Mouse (Mus musculus) C2C12 (cell line): Measurements from ENCODE around the gene Uncx. TPM values are rescaled to one million over a fixed set of nuclear protein-coding genes. Genes with fewer than 3 reads are reported as not detected.
"Not testable (repeated sequence)": the region's sequence is repeated elsewhere in the genome, so short reads cannot be mapped to it uniquely, and the experiment has no call there.

ENCODE experiments used
- H3K27me3 ChIP-seq: one replicate; pipeline ENCODE4 v1.6.1; 2011; ENCODE audit not compliant: control insufficient read depth, insufficient read depth, insufficient read length
- H3K36me3 ChIP-seq: one replicate; pipeline ENCODE4 v1.6.1; 2011; ENCODE audit not compliant: control insufficient read depth, insufficient read depth
- H3K4me3 ChIP-seq: one replicate; pipeline ENCODE4 v1.5.1; 2011; ENCODE audit warnings: mild to moderate bottlenecking, control low read depth; ENCODE audit not compliant: poor library complexity, insufficient read depth, severe bottlenecking
- H3K79me2 ChIP-seq: one replicate; pipeline ENCODE4 v1.6.1; 2011; ENCODE audit not compliant: control insufficient read depth, insufficient read depth
- H3K79me3 ChIP-seq: one replicate; pipeline ENCODE4 v1.6.1; 2011; ENCODE audit warnings: low read depth, control low read depth
- H3ac ChIP-seq: one replicate; pipeline ENCODE3; 2011; ENCODE audit warnings: low read depth; ENCODE audit not compliant: control insufficient read depth, insufficient read length
- CEBPB ChIP-seq: IDR thresholded peaks from one replicate; pipeline ENCODE4 v1.6.1; 2011; ENCODE audit warnings: low read depth, mild to moderate bottlenecking, control low read depth, moderate library complexity
- CTCF ChIP-seq: IDR thresholded peaks from one replicate; pipeline ENCODE4 v1.5.1; 2011; ENCODE audit not compliant: control insufficient read depth, insufficient read depth, insufficient read length
- FOSL1 ChIP-seq: IDR thresholded peaks from one replicate; pipeline ENCODE4 v1.8.0; 2011; ENCODE audit warnings: mild to moderate bottlenecking, low read length; ENCODE audit not compliant: poor library complexity, insufficient read depth, severe bottlenecking
- MAX ChIP-seq: IDR thresholded peaks from one replicate; pipeline ENCODE4 v1.6.1; 2011; ENCODE audit warnings: mild to moderate bottlenecking, control low read depth
- MYOD1 ChIP-seq: IDR thresholded peaks from one replicate; pipeline ENCODE4 v1.6.1; 2011; ENCODE audit warnings: low read depth; ENCODE audit not compliant: control insufficient read depth, insufficient read length
- MYOG ChIP-seq: IDR thresholded peaks from one replicate; pipeline ENCODE4 v1.6.1; 2011; ENCODE audit not compliant: control insufficient read depth, insufficient read length; ENCODE audit errors: extremely low read depth
- USF1 ChIP-seq: IDR thresholded peaks from one replicate; pipeline ENCODE4 v1.6.1; 2011; ENCODE audit warnings: low read depth, mild to moderate bottlenecking, control low read depth, moderate library complexity
- polyA plus RNA-seq: library from polyadenylated mRNA; unstranded; fragments of >200 nt; fragmentation: generic; extraction: Trizol; gene quantifications from one replicate; pipeline ENCODE4 v1.2.1, GENCODE M21; 2012; ENCODE audit warnings: missing spikeins

Gene Uncx
- polyA plus RNA-seq, 1 experiment, result not detected

DNA sequence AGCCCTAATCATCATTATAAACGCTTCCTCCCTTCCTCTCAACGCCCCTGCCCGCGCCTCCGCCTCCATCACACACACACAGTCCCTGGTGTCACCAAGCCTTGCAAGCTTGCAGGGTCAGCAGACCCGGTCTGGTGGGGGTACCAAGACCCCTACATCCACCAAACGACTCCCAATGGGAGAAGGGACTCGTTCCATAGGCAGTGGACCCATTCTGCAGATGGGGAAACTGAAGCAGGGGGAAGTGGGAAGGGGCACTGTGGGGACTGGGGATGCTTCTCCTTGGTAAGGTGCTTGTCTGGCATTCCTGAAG lies 42.4 kb downstream of the Uncx start:
- Histone ChIP-seq H3K36me3 (no peaks in the 10 kb centered on the region), H3K79me3 (no peaks in the 10 kb centered on the region), H3K4me3 (no peak overlapping the region), H3K27me3 (peaks cover 52% of the 10 kb centered on the region), H3K79me2 (no peaks in the 10 kb centered on the region), H3ac (no peak overlapping the region)
- TF ChIP-seq MYOD1, result no peak
- no peak for TF ChIP-seq USF1
- no peak for TF ChIP-seq CEBPB
- no peak for TF ChIP-seq MAX
- TF ChIP-seq CTCF, result no peak
- TF ChIP-seq MYOG, result no peak
- TF ChIP-seq FOSL1, result no peak

DNA sequence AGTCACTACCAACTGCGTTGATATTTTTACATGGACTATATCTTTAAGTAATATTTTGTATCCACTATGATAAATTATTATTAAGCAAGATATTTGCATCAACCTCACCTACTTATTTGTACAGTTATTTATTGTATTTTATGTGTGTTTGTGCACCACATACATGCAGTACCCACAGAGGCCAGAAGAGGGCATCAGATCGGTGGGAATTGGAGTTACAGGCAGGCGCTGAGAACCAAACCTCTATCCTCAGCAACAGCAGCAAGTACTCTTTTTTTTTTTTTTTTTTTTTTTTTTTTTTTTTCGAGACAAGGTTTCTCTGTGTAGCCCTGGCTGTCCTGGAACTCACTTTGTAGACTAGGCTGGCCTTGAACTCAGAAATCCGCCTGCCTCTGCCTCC lies 44.2 kb downstream of the Uncx start:
- H3K4me3 ChIP-seq, H3ac ChIP-seq, H3K36me3 ChIP-seq, H3K79me2 ChIP-seq, H3K79me3 ChIP-seq: not testable (repeated sequence)
- peaks cover 37% of the 10 kb centered on the region for H3K27me3 ChIP-seq

DNA sequence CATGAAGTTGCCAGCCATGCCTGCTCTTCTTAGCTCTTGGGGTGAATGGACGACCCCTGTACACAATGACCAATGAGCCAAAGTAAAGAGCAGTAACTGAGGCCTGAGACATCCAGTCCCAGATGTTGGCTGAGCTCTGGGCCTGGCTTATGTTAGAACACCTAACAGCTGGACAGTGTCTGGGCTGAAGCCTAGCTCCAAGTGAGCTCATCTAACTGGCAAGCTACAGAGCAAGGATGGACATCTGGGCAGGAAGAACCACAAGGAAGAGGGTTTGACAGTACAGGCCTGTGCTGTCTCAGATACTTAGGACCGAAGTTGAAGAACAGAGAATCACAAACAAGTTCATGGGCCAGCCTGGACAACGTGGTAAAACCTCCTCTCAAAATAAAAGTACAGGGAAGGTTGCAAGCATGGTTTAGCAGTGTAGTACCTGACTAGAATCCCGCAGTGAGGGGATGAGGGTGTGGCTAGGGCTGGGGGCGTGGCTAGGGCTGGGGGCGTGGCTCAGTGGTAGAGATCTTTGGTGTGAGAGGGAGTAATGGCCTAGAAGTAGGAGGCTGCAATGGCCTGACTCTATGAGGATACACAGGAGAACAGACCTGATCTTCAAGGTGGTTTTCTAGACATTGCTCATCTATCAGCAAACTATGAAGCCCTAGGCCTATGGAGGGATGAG lies 47.5 kb downstream of the Uncx start:
- H3ac ChIP-seq, H3K79me3 ChIP-seq, H3K79me2 ChIP-seq, H3K36me3 ChIP-seq, H3K4me3 ChIP-seq: not testable (repeated sequence)
- peaks cover 23% of the 10 kb centered on the region for H3K27me3 ChIP-seq

DNA sequence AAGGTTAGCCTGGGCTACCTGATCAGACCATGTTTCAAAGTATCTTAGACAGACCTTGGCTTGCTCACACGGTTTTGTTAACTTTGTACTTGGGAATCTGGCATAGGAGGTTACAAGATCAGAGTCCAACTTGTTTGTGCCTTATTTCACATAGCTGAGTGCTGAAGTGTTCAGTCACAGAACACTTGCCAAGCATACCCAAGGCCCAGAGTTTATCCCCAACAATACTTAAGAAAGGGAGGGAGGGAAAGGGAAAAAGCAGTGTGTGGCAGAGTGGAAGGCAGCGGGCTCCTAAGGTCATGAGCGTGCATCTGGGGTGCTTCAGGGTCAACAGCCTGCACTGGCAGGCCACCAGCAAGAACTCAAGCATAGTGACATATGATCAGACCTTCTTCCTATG lies 48.7 kb downstream of the Uncx start:
- Histone ChIP-seq H3ac (no peak overlapping the region), H3K79me2 (no peaks in the 10 kb centered on the region), H3K4me3 (no peak overlapping the region), H3K36me3 (no peaks in the 10 kb centered on the region), H3K27me3 (peaks cover 19% of the 10 kb centered on the region), H3K79me3 (no peaks in the 10 kb centered on the region)
- TF ChIP-seq CTCF (no peak), USF1 (no peak), MYOG (no peak), CEBPB (no peak), FOSL1 (no peak), MYOD1 (no peak), MAX (no peak)

DNA sequence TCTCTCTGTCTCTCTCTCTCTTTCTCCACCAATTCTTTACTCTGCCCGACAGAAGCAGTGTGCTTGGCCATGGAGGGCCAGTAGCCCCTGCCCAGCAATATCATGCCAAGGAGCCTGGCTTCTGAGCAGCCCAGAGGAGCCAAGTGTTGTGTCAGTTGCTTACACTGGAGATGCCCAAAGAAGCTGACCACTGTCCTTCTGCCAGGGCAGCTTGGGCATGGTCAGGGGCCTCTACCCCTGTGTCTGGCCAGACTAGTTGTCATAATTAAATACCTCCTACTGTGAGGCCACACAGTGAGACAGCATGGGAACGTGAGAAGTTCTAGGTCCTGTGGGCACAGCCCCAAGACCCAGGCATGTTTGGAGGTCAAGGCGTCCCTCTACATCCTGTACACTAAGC lies 49.6 kb downstream of the Uncx start:
- Histone ChIP-seq H3K36me3 (no peaks in the 10 kb centered on the region), H3K79me3 (no peaks in the 10 kb centered on the region), H3K27me3 (peaks cover 23% of the 10 kb centered on the region), H3K79me2 (no peaks in the 10 kb centered on the region), H3ac (no peak overlapping the region), H3K4me3 (no peak overlapping the region)
- no peak for TF ChIP-seq MYOG
- TF ChIP-seq MAX, result no peak
- no peak for TF ChIP-seq CEBPB
- no peak for TF ChIP-seq CTCF
- no peak for TF ChIP-seq MYOD1
- TF ChIP-seq FOSL1, result no peak
- TF ChIP-seq USF1, result no peak

DNA sequence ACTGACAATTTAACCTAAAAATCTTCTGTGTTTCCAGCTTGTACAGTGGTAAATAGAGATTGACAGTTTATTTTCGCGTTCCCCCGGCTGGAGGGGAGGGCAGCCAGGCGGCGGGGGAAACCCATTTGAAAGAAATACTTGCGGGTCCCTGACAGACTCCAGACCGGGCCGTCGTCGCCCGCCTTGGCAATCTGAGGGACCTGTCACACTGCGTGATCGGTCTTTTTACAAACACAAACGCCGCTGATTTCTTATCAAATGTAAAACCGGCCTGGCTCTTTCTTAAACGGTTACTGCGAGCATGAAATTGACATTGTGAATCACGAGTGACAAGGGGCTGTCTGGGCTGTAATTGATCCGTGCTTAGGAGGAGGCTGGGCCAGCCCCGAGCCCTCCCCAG lies 50.5 kb downstream of the Uncx start:
- H3K79me2 ChIP-seq, result no peaks in the 10 kb centered on the region
- H3K36me3 ChIP-seq, result no peaks in the 10 kb centered on the region
- no peak for TF ChIP-seq MYOG
- TF ChIP-seq USF1, result no peak
- TF ChIP-seq MYOD1, result no peak
- TF ChIP-seq MAX, result no peak
- TF ChIP-seq CTCF, result no peak
- TF ChIP-seq FOSL1, result no peak
- TF ChIP-seq CEBPB, result no peak
- no peak overlapping the region for H3K4me3 ChIP-seq
- no peaks in the 10 kb centered on the region for H3K79me3 ChIP-seq
- no peak overlapping the region for H3ac ChIP-seq
- H3K27me3 ChIP-seq, result peaks cover 32% of the 10 kb centered on the region
